Mouse (Mus musculus) heart, embryonic 15.5 days (tissue): Measurements from ENCODE around the gene Nabp1. TPM values are rescaled to one million over a fixed set of nuclear protein-coding genes. Genes with fewer than 3 reads are reported as not detected.
A peak's percentile ranks its signal among the peaks of the same experiment; 100 is the strongest.

ENCODE experiments used
- ATAC-seq: fragments of 200-750 bp; cut with Nextera tagmentation; replicated peaks from 2 replicates; pipeline ENCODE4 v1.8.0; 2017; ENCODE audit warnings: low read depth, moderate TSS enrichment; ENCODE audit not compliant: insufficient number of reproducible peaks, insufficient read depth, low FRiP score
- H3K27ac ChIP-seq: fragments of 300-500 bp; sonication (generic); 2 replicates; pipeline ENCODE4 v1.5.1; 2015; ENCODE audit warnings: mild to moderate bottlenecking, inconsistent platforms
- H3K27me3 ChIP-seq: fragments of 300-500 bp; sonication (generic); 2 replicates; pipeline ENCODE4 v1.6.1; 2015; ENCODE audit warnings: inconsistent platforms
- H3K36me3 ChIP-seq: fragments of 300-500 bp; sonication (generic); 2 replicates; pipeline ENCODE4 v1.6.1; 2015; ENCODE audit warnings: mild to moderate bottlenecking, inconsistent platforms
- H3K4me1 ChIP-seq: fragments of 300-500 bp; sonication (generic); replicated peaks from 2 replicates; pipeline ENCODE4 v1.6.1; 2015; ENCODE audit warnings: inconsistent platforms
- H3K4me2 ChIP-seq: fragments of 300-500 bp; sonication (generic); 2 replicates; pipeline ENCODE4 v1.6.1; 2015; ENCODE audit warnings: inconsistent platforms, mild to moderate bottlenecking, moderate library complexity
- H3K4me3 ChIP-seq: fragments of 300-500 bp; sonication (generic); 2 replicates; pipeline ENCODE4 v1.5.1; 2015; ENCODE audit warnings: mild to moderate bottlenecking, inconsistent platforms
- H3K9ac ChIP-seq: fragments of 300-500 bp; sonication (generic); 2 replicates; pipeline ENCODE4 v1.6.1; 2015; ENCODE audit warnings: mild to moderate bottlenecking, inconsistent platforms
- H3K9me3 ChIP-seq: fragments of 300-500 bp; sonication (generic); replicated peaks from 2 replicates; pipeline ENCODE4 v1.6.1; 2016; ENCODE audit warnings: inconsistent platforms
- WGBS: fragments of 180-500 bp; shearing (Covaris S2); methylation state at CpG from one replicate; pipeline ENCODE4 v1.1.7; 2015; ENCODE audit warnings: mixed read lengths; 5-methylcytosine and 5-hydroxymethylcytosine counted together
- polyA plus RNA-seq: library from polyadenylated mRNA; unstranded; fragments of >200 nt; fragmentation: Nextera tagmentation; extraction: Ambion mirVana; gene quantifications from 2 replicates; pipeline ENCODE4 v1.2.1, GENCODE M21; 2015

The Nabp1 gene
- polyA plus RNA-seq, 1 experiment from 2014 or later = 21.8 TPM

DNA sequence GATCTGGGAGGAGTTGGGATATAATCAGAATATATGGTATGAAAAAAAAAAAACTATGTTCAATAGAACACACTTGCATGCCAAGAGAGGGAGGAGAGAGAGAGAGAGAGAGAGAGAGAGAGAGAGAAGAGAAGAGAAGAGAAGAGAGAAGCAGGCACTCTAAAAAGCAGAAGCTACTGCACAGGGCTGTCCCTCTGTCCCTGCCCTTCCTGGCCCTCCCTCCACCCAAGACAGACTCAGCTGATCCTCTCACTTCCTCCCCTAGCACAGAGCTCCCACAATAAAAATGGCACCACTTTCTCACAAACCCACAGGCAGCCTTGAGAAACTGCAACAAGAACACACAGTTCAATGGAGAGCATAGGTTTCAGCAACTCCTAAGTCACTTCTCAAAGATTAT lies 2.2 kb upstream of the Nabp1 start:
- ATAC-seq = no peak
- Histone ChIP-seq H3K9ac (no peak overlapping the region), H3K4me1 (peaks cover 5% of the 10 kb centered on the region; the same call in 1 of the 2 replicates)

DNA sequence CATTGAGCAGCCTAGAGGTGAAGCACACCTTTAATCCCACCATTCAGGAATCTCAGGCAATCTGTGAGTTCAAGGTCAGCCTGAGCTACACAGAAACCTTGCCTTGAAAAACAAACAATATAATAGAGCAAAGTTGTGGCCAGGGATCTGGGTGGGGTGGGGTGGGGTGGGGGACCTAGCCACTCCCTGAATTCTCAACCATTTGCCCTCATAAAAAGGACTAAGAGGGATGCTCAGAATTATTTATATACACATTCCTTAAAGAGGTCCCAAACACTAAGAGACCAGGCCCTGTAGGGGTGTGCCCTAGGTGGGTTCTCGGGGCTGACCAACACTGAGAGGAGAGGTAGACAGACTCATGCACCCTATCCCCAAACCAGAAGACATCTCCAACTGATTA lies 1.5 kb upstream of the Nabp1 start:
- no peak for ATAC-seq
- 88% methylated on average over 1 of the region's 1 CpGs for WGBS
- H3K4me1 ChIP-seq = peaks cover 5% of the 10 kb centered on the region; the same call in 1 of the 2 replicates
- no peak overlapping the region for H3K9ac ChIP-seq
- no peaks in the 10 kb centered on the region for H3K27me3 ChIP-seq
- H3K36me3 ChIP-seq = no peaks in the 10 kb centered on the region
- no peak overlapping the region for H3K27ac ChIP-seq
- no peak overlapping the region for H3K4me3 ChIP-seq
- H3K9me3 ChIP-seq = no peaks in the 10 kb centered on the region
- H3K4me2 ChIP-seq = no peak overlapping the region

More for the DNA sequence above, 2.2 kb upstream of the Nabp1 start:
- H3K27me3 ChIP-seq = no peaks in the 10 kb centered on the region
- no peak overlapping the region for H3K4me3 ChIP-seq
- no peak overlapping the region for H3K27ac ChIP-seq
- no peaks in the 10 kb centered on the region for H3K9me3 ChIP-seq
- H3K36me3 ChIP-seq = no peaks in the 10 kb centered on the region
- H3K4me2 ChIP-seq = no peak overlapping the region

GRCm38 (mm10) chr1:51479027-51479329 lies 753 bp upstream of the Nabp1 start:
- ATAC-seq = no peak
- no peaks in the 10 kb centered on the region for H3K9me3 ChIP-seq
- peak overlapping the region; percentile 65; the same call in 1 of the 2 replicates for H3K9ac ChIP-seq
- no peaks in the 10 kb centered on the region for H3K27me3 ChIP-seq
- H3K27ac ChIP-seq = peak overlapping the region; percentile 88
- H3K4me1 ChIP-seq = peaks cover 5% of the 10 kb centered on the region; the same call in 1 of the 2 replicates
- 67% methylated on average over 1 of the region's 1 CpGs for WGBS
- no peaks in the 10 kb centered on the region for H3K36me3 ChIP-seq
- H3K4me3 ChIP-seq = peak overlapping the region; percentile 75
- H3K4me2 ChIP-seq = peak overlapping the region; percentile 62

GRCm38 (mm10) chr1:51477656-51478081 lies 556 bp downstream of the Nabp1 start:
- WGBS = under 1% methylated on average over 25 of the region's 25 CpGs
- Histone ChIP-seq H3K4me2 (peak overlapping the region; percentile 81), H3K27ac (peak overlapping the region; percentile 91)

DNA sequence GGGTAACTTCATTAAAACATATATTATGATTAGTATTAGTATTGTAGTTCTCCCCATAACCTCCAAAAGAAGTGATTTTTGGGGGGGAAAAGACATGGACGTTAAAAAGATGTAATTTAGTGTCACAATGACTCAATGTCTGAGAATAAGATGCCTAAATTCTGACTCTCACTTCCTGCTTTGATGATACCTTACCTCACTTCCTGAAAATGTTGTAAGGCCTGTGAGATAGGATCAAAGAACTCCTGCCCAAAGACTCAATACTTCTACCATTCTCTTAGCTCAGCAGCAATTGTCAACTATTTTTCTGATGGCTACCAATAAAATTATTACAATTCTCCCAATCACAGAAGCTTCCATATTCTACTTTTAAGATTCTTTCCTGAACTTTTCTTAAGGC lies 1.8 kb downstream of the Nabp1 start:
- Histone ChIP-seq H3K27me3 (no peaks in the 10 kb centered on the region), H3K9me3 (no peaks in the 10 kb centered on the region), H3K4me3 (no peak overlapping the region), H3K4me2 (no peak overlapping the region), H3K4me1 (peaks cover 5% of the 10 kb centered on the region; the same call in 1 of the 2 replicates), H3K27ac (no peak overlapping the region), H3K9ac (no peak overlapping the region), H3K36me3 (peaks cover 5% of the 10 kb centered on the region; the same call in 1 of the 2 replicates)
- no peak for ATAC-seq
- 56% methylated on average over 1 of the region's 1 CpGs for WGBS

More at GRCm38 (mm10) chr1:51477656-51478081, 556 bp downstream of the Nabp1 start:
- Histone ChIP-seq H3K4me3 (peak overlapping the region; percentile 75), H3K9ac (peak overlapping the region; percentile 69), H3K36me3 (no peaks in the 10 kb centered on the region), H3K9me3 (no peaks in the 10 kb centered on the region), H3K27me3 (no peaks in the 10 kb centered on the region), H3K4me1 (peaks cover 5% of the 10 kb centered on the region; the same call in 1 of the 2 replicates)
- peak; percentile 28 for ATAC-seq

DNA sequence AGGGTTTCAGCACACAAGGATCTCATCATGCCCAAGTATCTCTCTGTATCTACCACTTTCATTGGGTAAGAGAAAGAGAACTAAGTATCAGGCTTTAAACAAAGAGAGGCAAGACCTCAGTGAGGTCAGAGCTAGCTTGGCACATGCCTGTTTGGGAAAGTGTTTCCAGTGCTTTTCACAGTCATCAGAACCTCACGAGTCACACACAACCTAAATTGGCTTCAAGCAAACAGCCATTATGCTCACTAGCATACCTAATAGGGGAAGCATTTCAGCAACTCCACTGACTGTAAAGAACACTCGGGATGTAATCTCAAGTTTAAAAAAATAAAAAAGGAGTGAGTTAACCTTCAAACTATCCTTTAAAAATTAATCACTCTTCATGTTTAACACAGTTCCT lies 10.1 kb downstream of the Nabp1 start:
- WGBS = 33% methylated on average over 2 of the region's 2 CpGs
- H3K4me2 ChIP-seq = no peak overlapping the region
- H3K27me3 ChIP-seq = no peaks in the 10 kb centered on the region
- H3K9ac ChIP-seq = no peak overlapping the region
- no peak overlapping the region for H3K4me3 ChIP-seq
- no peak for ATAC-seq
- H3K9me3 ChIP-seq = no peaks in the 10 kb centered on the region
- no peaks in the 10 kb centered on the region for H3K4me1 ChIP-seq
- peaks cover 27% of the 10 kb centered on the region for H3K36me3 ChIP-seq
- H3K27ac ChIP-seq = no peak overlapping the region

GRCm38 (mm10) chr1:51467181-51467580 lies 11.0 kb downstream of the Nabp1 start:
- Histone ChIP-seq H3K9me3 (no peaks in the 10 kb centered on the region), H3K4me3 (no peak overlapping the region), H3K4me2 (no peak overlapping the region), H3K9ac (no peak overlapping the region), H3K36me3 (peaks cover 27% of the 10 kb centered on the region), H3K27me3 (no peaks in the 10 kb centered on the region), H3K27ac (no peak overlapping the region), H3K4me1 (no peaks in the 10 kb centered on the region)
- WGBS = 80% methylated on average over 5 of the region's 5 CpGs
- ATAC-seq = no peak

GRCm38 (mm10) chr1:51466385-51466784 lies 11.8 kb downstream of the Nabp1 start:
- Histone ChIP-seq H3K4me1 (no peaks in the 10 kb centered on the region), H3K9me3 (no peaks in the 10 kb centered on the region), H3K4me3 (no peak overlapping the region), H3K27ac (no peak overlapping the region), H3K36me3 (peaks cover 23% of the 10 kb centered on the region), H3K4me2 (no peak overlapping the region), H3K27me3 (no peaks in the 10 kb centered on the region), H3K9ac (no peak overlapping the region)
- 24% methylated on average over 1 of the region's 1 CpGs for WGBS
- ATAC-seq = no peak

- 29% methylated on average over 2 of the region's 2 CpGs for WGBS
- Histone ChIP-seq H3K9me3 (no peaks in the 10 kb centered on the region), H3K36me3 (peaks cover 15% of the 10 kb centered on the region), H3K4me2 (no peak overlapping the region), H3K4me3 (no peak overlapping the region), H3K9ac (no peak overlapping the region), H3K4me1 (no peaks in the 10 kb centered on the region), H3K27ac (no peak overlapping the region), H3K27me3 (no peaks in the 10 kb centered on the region)
- ATAC-seq = no peak
These were observed 12.9 kb downstream of the Nabp1 start for GRCm38 (mm10) chr1:51465285-51465684.

DNA sequence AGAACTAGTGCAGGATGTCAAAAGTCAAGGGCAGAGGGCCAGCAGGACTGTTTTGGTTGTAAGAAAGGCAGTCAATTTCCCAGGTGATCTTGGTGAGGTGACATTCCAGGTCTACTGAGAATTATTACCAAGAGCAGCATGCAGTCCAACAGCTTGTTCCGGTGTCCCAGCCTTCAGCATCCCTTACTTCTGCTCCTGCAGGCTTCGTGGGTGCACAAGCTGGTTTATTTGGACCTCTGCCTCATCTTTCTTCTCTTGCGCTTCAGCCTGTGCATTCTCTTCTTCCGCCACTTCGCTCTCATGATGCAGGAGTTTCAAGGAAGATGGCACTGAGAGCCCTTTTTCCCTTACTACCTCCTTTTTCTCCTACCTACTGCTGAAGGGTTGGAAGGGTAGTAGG lies 15.2 kb downstream of the Nabp1 start:
- 82% methylated on average over 5 of the region's 5 CpGs for WGBS

DNA sequence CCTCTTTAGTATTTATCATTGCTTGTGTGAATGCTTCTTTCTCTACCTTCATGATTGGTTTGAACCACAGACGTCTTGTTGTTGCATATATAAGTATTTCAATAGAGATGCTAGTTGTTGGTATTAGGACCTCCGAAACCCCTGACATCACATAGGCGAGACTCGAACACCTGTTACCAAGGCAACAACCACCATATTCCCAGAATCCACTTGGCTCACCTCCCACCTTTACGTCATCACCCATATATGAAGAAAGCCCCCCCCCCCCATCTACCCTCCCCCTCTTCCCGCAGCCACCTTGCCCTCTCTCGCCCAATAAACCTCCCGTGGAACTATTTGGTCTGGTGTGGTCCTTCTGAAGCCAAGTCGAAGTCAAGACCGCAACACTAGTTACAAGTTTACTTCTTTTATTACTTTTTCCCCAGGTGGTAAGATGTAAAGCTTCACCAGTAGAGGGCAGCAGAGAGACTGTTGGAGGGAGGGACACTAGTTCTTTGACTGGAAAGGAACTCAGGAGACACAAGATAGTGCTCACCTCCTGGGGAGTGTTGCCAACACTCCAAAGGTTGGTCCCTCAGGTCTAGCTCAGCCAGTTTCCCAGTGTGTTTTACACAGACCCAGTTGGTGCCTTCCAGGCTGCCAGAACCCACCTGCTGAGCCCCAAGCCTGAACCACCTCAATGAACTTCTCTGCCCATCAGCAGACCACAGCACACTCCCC lies 19.3 kb downstream of the Nabp1 start:
- 62% methylated on average over 10 of the region's 10 CpGs for WGBS
- no peaks in the 10 kb centered on the region for H3K9me3 ChIP-seq
- no peak overlapping the region for H3K4me3 ChIP-seq
- ATAC-seq = no peak
- no peaks in the 10 kb centered on the region for H3K4me1 ChIP-seq
- H3K27ac ChIP-seq = no peak overlapping the region
- no peaks in the 10 kb centered on the region for H3K36me3 ChIP-seq
- no peaks in the 10 kb centered on the region for H3K27me3 ChIP-seq
- H3K4me2 ChIP-seq = no peak overlapping the region
- H3K9ac ChIP-seq = no peak overlapping the region

More for the DNA sequence above, 15.2 kb downstream of the Nabp1 start:
- Histone ChIP-seq H3K9me3 (no peaks in the 10 kb centered on the region), H3K27ac (no peak overlapping the region), H3K4me2 (no peak overlapping the region), H3K4me3 (no peak overlapping the region), H3K27me3 (no peaks in the 10 kb centered on the region), H3K4me1 (no peaks in the 10 kb centered on the region), H3K36me3 (no peaks in the 10 kb centered on the region), H3K9ac (no peak overlapping the region)
- no peak for ATAC-seq

DNA sequence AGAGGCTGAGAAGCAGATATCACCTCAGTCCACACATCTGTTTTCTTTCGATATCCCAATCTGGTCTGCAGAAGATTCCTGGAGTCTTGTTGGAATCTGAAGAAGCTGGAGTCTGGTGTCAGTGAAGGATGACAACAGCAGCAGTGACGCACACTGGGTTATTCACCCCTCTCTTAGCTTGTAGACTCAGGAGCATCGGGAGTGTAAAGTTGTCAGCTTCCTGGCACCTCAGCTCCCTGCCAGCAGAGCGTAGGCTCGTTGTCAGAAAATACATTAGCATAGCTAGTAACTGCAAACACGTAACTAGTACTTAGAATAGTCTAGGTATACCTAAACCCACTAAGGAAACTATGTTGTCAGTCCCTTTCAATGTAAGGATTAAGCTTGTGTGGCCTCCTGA lies 20.1 kb downstream of the Nabp1 start:
- Histone ChIP-seq H3K27me3 (no peaks in the 10 kb centered on the region), H3K27ac (no peak overlapping the region), H3K4me3 (no peak overlapping the region), H3K9me3 (no peaks in the 10 kb centered on the region), H3K4me1 (no peaks in the 10 kb centered on the region), H3K36me3 (no peaks in the 10 kb centered on the region), H3K4me2 (no peak overlapping the region), H3K9ac (no peak overlapping the region)
- 44% methylated on average over 6 of the region's 6 CpGs for WGBS
- ATAC-seq = no peak
